Mouse (Mus musculus) retina, embryonic 14.5 days (tissue): ENCODE data around the gene Hectd4.
A peak's percentile ranks its signal among the peaks of the same experiment; 100 is the strongest.
"Not testable (repeated sequence)": the region's sequence is repeated elsewhere in the genome, so short reads cannot be mapped to it uniquely, and the experiment has no call there.

Source experiments
- DNase-seq: peaks from one replicate; pipeline ENCODE4 v3.0.0-alpha.2; 2015; ENCODE audit warnings: low spot score

Hectd4 gene

GRCm38 (mm10) chr5:121206540-121206939, 13.5 kb upstream of the Hectd4 start:
- no peak for DNase-seq

GRCm38 (mm10) chr5:121206984-121207383, 13.0 kb upstream of the Hectd4 start:
- no peak for DNase-seq

- DNase-seq: no peak
These were observed 10.0 kb upstream of the Hectd4 start for GRCm38 (mm10) chr5:121209755-121210600.

GRCm38 (mm10) chr5:121210601-121210924, 9.5 kb upstream of the Hectd4 start:
- no peak for DNase-seq

- no peak for DNase-seq
These were observed 7.9 kb upstream of the Hectd4 start for GRCm38 (mm10) chr5:121212108-121212507.

GRCm38 (mm10) chr5:121214707-121215106, 5.3 kb upstream of the Hectd4 start:
- no peak for DNase-seq

GRCm38 (mm10) chr5:121215380-121216125, 4.5 kb upstream of the Hectd4 start:
- peak; percentile 87 for DNase-seq

GRCm38 (mm10) chr5:121216126-121216446, 3.9 kb upstream of the Hectd4 start:
- DNase-seq: no peak

- not testable (repeated sequence) for DNase-seq
These were observed 3.3 kb upstream of the Hectd4 start for GRCm38 (mm10) chr5:121216584-121217312.

- DNase-seq: no peak
These were observed 2.7 kb upstream of the Hectd4 start for GRCm38 (mm10) chr5:121217313-121217634.

- no peak for DNase-seq
These were observed 829 bp upstream of the Hectd4 start for GRCm38 (mm10) chr5:121219190-121219589.

GRCm38 (mm10) chr5:121220732-121221301, 798 bp downstream of the Hectd4 start:
- DNase-seq: peak; percentile 53

- DNase-seq: peak; percentile 11
These were observed 1.4 kb downstream of the Hectd4 start for GRCm38 (mm10) chr5:121221328-121221850.

GRCm38 (mm10) chr5:121224020-121224419, 4.0 kb downstream of the Hectd4 start:
- not testable (repeated sequence) for DNase-seq

- DNase-seq: no peak
These were observed 4.8 kb downstream of the Hectd4 start for GRCm38 (mm10) chr5:121224856-121225255.

GRCm38 (mm10) chr5:121225854-121226253, 5.8 kb downstream of the Hectd4 start:
- DNase-seq: no peak

- DNase-seq: no peak
These were observed 6.4 kb downstream of the Hectd4 start for GRCm38 (mm10) chr5:121226406-121226805.

GRCm38 (mm10) chr5:121226845-121227244, 6.8 kb downstream of the Hectd4 start:
- DNase-seq: no peak

- DNase-seq: not testable (repeated sequence)
These were observed 7.3 kb downstream of the Hectd4 start for GRCm38 (mm10) chr5:121227330-121227729.

- no peak for DNase-seq
These were observed 9.2 kb downstream of the Hectd4 start for GRCm38 (mm10) chr5:121229182-121229581.

GRCm38 (mm10) chr5:121230811-121231210, 10.8 kb downstream of the Hectd4 start:
- DNase-seq: no peak

GRCm38 (mm10) chr5:121232789-121233188, 12.8 kb downstream of the Hectd4 start:
- no peak for DNase-seq
